In the genomic region with DNA sequence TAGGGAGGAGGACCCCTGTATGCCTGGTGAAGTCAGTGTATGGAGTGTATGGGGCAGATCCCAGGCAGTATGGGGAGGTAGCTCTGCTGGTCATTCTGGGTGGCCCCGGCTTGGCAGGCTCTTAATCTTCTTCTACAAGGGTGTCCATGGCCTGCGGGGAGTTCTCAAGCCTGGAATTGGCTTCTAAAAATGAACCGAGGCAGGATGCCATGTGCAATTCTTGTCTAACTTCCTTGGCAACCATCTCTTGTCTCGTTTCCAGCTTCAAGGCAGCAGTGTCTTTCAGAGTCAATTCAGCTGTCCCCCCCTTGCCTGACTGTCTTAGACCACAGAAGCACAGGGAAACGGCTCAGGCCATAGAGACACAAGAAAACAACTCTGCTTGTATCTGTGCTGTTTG, we compare ENCODE assay signal across 8 mouse cellular contexts. TPM values are rescaled to one million over a fixed set of nuclear protein-coding genes. Genes with fewer than 3 reads are reported as not detected.
DNase-seq lines count a peak whose midpoint lies in the region; ATAC-seq lines count a peak whose summit lies in the region.

No protein-coding gene starts in this region.

- DNase-seq in ovary, postnatal 14 days (ENCODE audit: low spot score): peak; percentile 25
- no peak for DNase-seq in ovary, postnatal 10 days (ENCODE audit: low spot score)
- DNase-seq in gastrocnemius, postnatal 10 days: peak; percentile 55
- DNase-seq in heart, postnatal 4 days: peak; percentile 72
- DNase-seq in right cerebral cortex, adult 2 months (ENCODE audit: low spot score in 2 of 2): peak; percentile 30 to 35
- DNase-seq in thymus, postnatal 36 days: no peak
- no peak for DNase-seq in kidney, postnatal 25 days

- no peak for ATAC-seq in megakaryocyte progenitor cell, adult 5-6 weeks (replicated peaks; ENCODE audit: poor library complexity)

RNA-seq across cellular contexts. Expression of gene Ppp1r14c, which starts 28.3 kb away (rescaled TPM):
- 100 to 1,000 TPM; 102 to 106 TPM for total RNA-seq in gastrocnemius, postnatal 10 days (2021)
- total RNA-seq in heart, postnatal 4 days (2021): 100 to 1,000 TPM; 269 to 291 TPM
- total RNA-seq in megakaryocyte progenitor cell, adult 5-6 weeks (2015): not detected in 2 replicates
- not detected in 2 replicates for total RNA-seq in megakaryocyte progenitor cell, adult 5-6 weeks (2017)

Comparison
In these comparisons a context has a peak if more than half of its experiments do, and no peak if none do; other contexts are left out.
1. DNase-seq: peak in ovary, postnatal 14 days (single experiment), gastrocnemius, postnatal 10 days (single experiment), heart, postnatal 4 days (single experiment) and right cerebral cortex, adult 2 months (2 of 2); none in ovary, postnatal 10 days (single experiment), thymus, postnatal 36 days (0 of 2) and kidney, postnatal 25 days (0 of 2).
2. RNA of gene Ppp1r14c, which starts 28.3 kb away (total RNA-seq): 269 to 291 TPM in heart, postnatal 4 days and 102 to 106 TPM in gastrocnemius, postnatal 10 days; not detected in megakaryocyte progenitor cell, adult 5-6 weeks; every median in the first group is over 100 times any median in the second.